Mouse (Mus musculus) heart, embryonic 16.5 days (tissue): ENCODE measurements around the gene Fgf2. TPM values are rescaled to one million over a fixed set of nuclear protein-coding genes. Genes with fewer than 3 reads are reported as not detected.

Experiments used
- ATAC-seq: fragments of 200-750 bp; cut with Nextera tagmentation; replicated peaks from 2 replicates; pipeline ENCODE4 v1.8.0; 2017; ENCODE audit warnings: moderate number of reproducible peaks; ENCODE audit not compliant: insufficient read depth, low FRiP score; ENCODE audit errors: extremely low read depth
- H3K27ac ChIP-seq: fragments of 300-500 bp; sonication (generic); 2 replicates; pipeline ENCODE4 v1.5.1; 2014; ENCODE audit warnings: mild to moderate bottlenecking, low read length, control low read depth, moderate library complexity
- H3K27me3 ChIP-seq: fragments of 300-500 bp; sonication (generic); 2 replicates; pipeline ENCODE4 v1.6.1; 2014; ENCODE audit warnings: low read length, mixed read lengths; ENCODE audit not compliant: control insufficient read depth, insufficient read depth
- H3K36me3 ChIP-seq: fragments of 300-500 bp; sonication (generic); 2 replicates; pipeline ENCODE4 v1.6.1; 2014; ENCODE audit not compliant: control insufficient read depth, insufficient read depth
- H3K4me1 ChIP-seq: fragments of 300-500 bp; sonication (generic); 2 replicates; pipeline ENCODE4 v1.6.1; 2014; ENCODE audit warnings: low read length, mixed read lengths; ENCODE audit not compliant: control insufficient read depth, insufficient read depth
- H3K4me2 ChIP-seq: fragments of 300-500 bp; sonication (generic); 2 replicates; pipeline ENCODE4 v1.6.1; 2014; ENCODE audit warnings: low read depth, mild to moderate bottlenecking, control low read depth, low read length
- H3K4me3 ChIP-seq: fragments of 300-500 bp; sonication (generic); 2 replicates; pipeline ENCODE4 v1.5.1; 2014; ENCODE audit warnings: mild to moderate bottlenecking, control low read depth, low read length
- H3K9ac ChIP-seq: fragments of 300-500 bp; sonication (generic); 2 replicates; pipeline ENCODE4 v1.6.1; 2014; ENCODE audit warnings: low read length, control low read depth
- H3K9me3 ChIP-seq: fragments of 300-500 bp; sonication (generic); replicated peaks from 2 replicates; pipeline ENCODE4 v1.6.1; 2016; ENCODE audit warnings: low read length; ENCODE audit not compliant: control insufficient read depth
- WGBS: fragments of 180-500 bp; shearing (Covaris S2); extraction: QIAGEN DNeasy Blood & Tissue Kit; methylation state at CpG from one replicate; pipeline ENCODE4 v1.1.7; 2014; 5-methylcytosine and 5-hydroxymethylcytosine counted together
- polyA plus RNA-seq: library from polyadenylated mRNA; unstranded; fragments of >200 nt; fragmentation: Nextera tagmentation; extraction: Ambion mirVana; gene quantifications from 2 replicates; pipeline ENCODE4 v1.2.1, GENCODE M21; 2015

Fgf2 gene
- polyA plus RNA-seq, 1 experiment from 2014 or later = 1.2 TPM

GRCm38 (mm10) chr3:37396930-37397608, 48.9 kb downstream of the Fgf2 start:
- ATAC-seq = no peak
- H3K36me3 ChIP-seq = no peaks in the 10 kb centered on the region
- no peak overlapping the region for H3K9ac ChIP-seq
- H3K27me3 ChIP-seq = no peaks in the 10 kb centered on the region
- no peaks in the 10 kb centered on the region for H3K9me3 ChIP-seq
- WGBS = 87% methylated on average over 5 of the region's 5 CpGs
- H3K4me3 ChIP-seq = no peak overlapping the region
- H3K4me1 ChIP-seq = peaks cover 17% of the 10 kb centered on the region
- no peak overlapping the region for H3K4me2 ChIP-seq
- no peak overlapping the region for H3K27ac ChIP-seq

GRCm38 (mm10) chr3:37397646-37398045, 49.5 kb downstream of the Fgf2 start:
- H3K27me3 ChIP-seq = no peaks in the 10 kb centered on the region
- no peak overlapping the region for H3K27ac ChIP-seq
- H3K9ac ChIP-seq = no peak overlapping the region
- H3K36me3 ChIP-seq = no peaks in the 10 kb centered on the region
- H3K9me3 ChIP-seq = no peaks in the 10 kb centered on the region
- WGBS = 74% methylated on average over 3 of the region's 3 CpGs
- no peak overlapping the region for H3K4me2 ChIP-seq
- peaks cover 17% of the 10 kb centered on the region for H3K4me1 ChIP-seq
- H3K4me3 ChIP-seq = no peak overlapping the region
- ATAC-seq = no peak

DNA sequence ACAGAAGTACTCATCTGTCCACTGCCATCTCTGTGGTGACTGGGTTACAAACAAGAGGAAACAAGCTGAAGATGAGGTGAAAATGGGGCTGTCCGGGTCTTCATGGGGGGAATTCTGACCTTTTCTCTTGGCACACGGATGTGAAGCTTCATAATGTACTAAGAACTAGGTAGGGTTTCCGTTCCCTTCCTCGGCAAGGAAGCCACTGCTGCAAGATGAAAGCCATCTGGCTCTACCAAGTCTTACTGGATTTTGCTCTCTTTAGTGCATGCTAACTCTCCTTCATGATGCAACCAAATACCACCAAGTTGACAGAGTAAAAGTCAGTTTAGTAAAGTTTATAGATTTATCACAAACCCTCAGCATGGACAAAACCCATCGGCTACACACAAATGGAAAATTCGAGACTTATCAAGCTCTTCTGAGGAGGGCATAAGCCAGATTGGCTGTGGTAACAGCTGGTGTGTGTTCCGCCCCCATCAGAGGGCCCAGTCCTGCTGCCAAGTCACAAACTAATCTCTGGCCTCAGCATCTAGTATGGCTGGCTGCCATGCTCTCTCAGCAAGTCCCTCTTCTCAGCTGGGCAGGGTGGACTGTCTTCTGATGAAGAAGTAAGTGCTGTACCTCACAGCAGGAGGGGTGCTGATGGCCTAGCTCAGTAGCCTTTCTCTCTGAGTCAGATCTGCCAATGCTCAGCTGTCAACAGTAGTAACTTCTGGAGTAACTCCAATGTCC, 50.7 kb downstream of the Fgf2 start:
- WGBS = 48% methylated on average over 7 of the region's 7 CpGs
- Histone ChIP-seq H3K36me3 (no peaks in the 10 kb centered on the region), H3K27ac (peak overlapping the region; percentile 41), H3K9ac (no peak overlapping the region), H3K9me3 (no peaks in the 10 kb centered on the region), H3K4me1 (peaks cover 17% of the 10 kb centered on the region), H3K4me3 (no peak overlapping the region), H3K27me3 (no peaks in the 10 kb centered on the region), H3K4me2 (no peak overlapping the region)
- peak; percentile 89 for ATAC-seq

GRCm38 (mm10) chr3:37401729-37402610, 53.8 kb downstream of the Fgf2 start:
- no peak overlapping the region for H3K9ac ChIP-seq
- 0 out of 2 replicates have a peak overlapping the region, but pooled peaks have one; percentile 9 for H3K27ac ChIP-seq
- H3K4me3 ChIP-seq = no peak overlapping the region
- no peak overlapping the region for H3K4me2 ChIP-seq
- peaks cover 5% of the 10 kb centered on the region for H3K36me3 ChIP-seq
- peaks cover 17% of the 10 kb centered on the region for H3K4me1 ChIP-seq
- ATAC-seq = no peak
- no peaks in the 10 kb centered on the region for H3K9me3 ChIP-seq
- WGBS = 70% methylated on average over 11 of the region's 11 CpGs
- H3K27me3 ChIP-seq = no peaks in the 10 kb centered on the region

GRCm38 (mm10) chr3:37407598-37407997, 59.5 kb downstream of the Fgf2 start:
- Histone ChIP-seq H3K36me3 (peaks cover 5% of the 10 kb centered on the region), H3K4me2 (no peak overlapping the region), H3K4me1 (no peaks in the 10 kb centered on the region), H3K4me3 (no peak overlapping the region), H3K9ac (no peak overlapping the region), H3K27ac (no peak overlapping the region), H3K9me3 (no peaks in the 10 kb centered on the region), H3K27me3 (no peaks in the 10 kb centered on the region)
- no peak for ATAC-seq

GRCm38 (mm10) chr3:37413446-37413845, 65.3 kb downstream of the Fgf2 start:
- H3K36me3 ChIP-seq = no peaks in the 10 kb centered on the region
- ATAC-seq = no peak
- H3K27ac ChIP-seq = no peak overlapping the region
- no peak overlapping the region for H3K4me3 ChIP-seq
- H3K4me1 ChIP-seq = peaks cover 6% of the 10 kb centered on the region
- H3K27me3 ChIP-seq = no peaks in the 10 kb centered on the region
- H3K9me3 ChIP-seq = no peaks in the 10 kb centered on the region
- 84% methylated on average over 3 of the region's 3 CpGs for WGBS
- H3K4me2 ChIP-seq = no peak overlapping the region
- H3K9ac ChIP-seq = no peak overlapping the region

- Histone ChIP-seq H3K36me3 (no peaks in the 10 kb centered on the region), H3K4me2 (no peak overlapping the region), H3K4me1 (peaks cover 10% of the 10 kb centered on the region), H3K27ac (no peak overlapping the region), H3K9ac (no peak overlapping the region), H3K4me3 (no peak overlapping the region), H3K9me3 (no peaks in the 10 kb centered on the region), H3K27me3 (no peaks in the 10 kb centered on the region)
- WGBS = 42% methylated on average over 14 of the region's 14 CpGs
- no peak for ATAC-seq
These were observed 66.3 kb downstream of the Fgf2 start for GRCm38 (mm10) chr3:37414413-37414960.

DNA sequence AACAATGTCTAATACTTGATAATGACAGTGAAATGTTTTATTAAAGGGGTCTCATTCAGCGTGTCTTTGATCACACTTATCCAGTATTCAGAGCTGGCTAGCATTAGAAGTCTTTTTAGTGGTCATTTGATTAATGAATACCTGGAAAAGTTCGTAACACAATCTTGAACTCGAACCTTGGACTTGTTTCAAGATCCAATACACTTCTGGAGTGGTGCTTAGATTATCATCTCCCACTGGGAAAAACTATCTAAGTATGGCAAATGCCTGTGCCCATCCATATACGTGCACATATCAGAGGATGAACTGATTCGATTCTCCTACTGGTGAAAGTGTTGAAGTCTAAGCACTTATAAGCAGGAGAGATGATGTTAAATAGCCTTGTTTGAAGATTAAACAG, 70.2 kb downstream of the Fgf2 start:
- Histone ChIP-seq H3K27me3 (no peaks in the 10 kb centered on the region), H3K36me3 (no peaks in the 10 kb centered on the region), H3K9me3 (no peaks in the 10 kb centered on the region), H3K4me1 (peaks cover 18% of the 10 kb centered on the region), H3K4me3 (peak overlapping the region; percentile 92), H3K27ac (no peak overlapping the region; the same call in 1 of the 2 replicates), H3K4me2 (peak overlapping the region; percentile 71), H3K9ac (peak overlapping the region; percentile 91)
- no peak for ATAC-seq
- WGBS = 57% methylated on average over 5 of the region's 5 CpGs
